Mouse (Mus musculus): ENCODE results near the gene Acot7.
"Not testable (repeated sequence)": the region's sequence is repeated elsewhere in the genome, so short reads cannot be mapped to it uniquely, and the experiment has no call there.

The Acot7 gene

DNA sequence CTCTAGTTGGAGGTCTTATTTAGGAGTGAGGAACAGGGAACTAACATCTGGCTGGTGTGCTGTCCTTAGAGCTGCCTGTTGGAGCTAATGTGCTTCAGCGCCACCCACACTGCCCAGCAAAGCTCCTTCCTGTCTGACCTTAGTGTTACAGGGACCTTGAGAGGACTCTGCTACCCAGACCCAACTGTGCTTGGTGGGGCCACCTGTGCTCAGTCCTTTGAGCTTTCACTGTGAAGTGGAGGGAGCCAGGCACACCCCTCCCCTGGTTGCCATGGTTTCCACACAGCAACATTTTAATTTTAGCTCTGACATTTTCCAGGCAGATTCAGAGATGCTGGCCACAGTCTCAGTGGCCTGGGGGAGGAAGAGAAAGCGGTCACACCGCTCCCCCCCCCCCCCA lies 25.0 kb downstream of the Acot7 start:
- in situ Hi-C loops (cut with MboI, MseI) = no loop called here

- in situ Hi-C loops (cut with MboI, MseI) = no loop called here
These were observed 26.7 kb downstream of the Acot7 start for GRCm38 (mm10) chr4:152204663-152205062.

- in situ Hi-C loops (cut with MboI, MseI) = no loop called here
These were observed 28.3 kb downstream of the Acot7 start for GRCm38 (mm10) chr4:152206199-152206598.

- in situ Hi-C loops (cut with MboI, MseI) = loop anchor here (5.0 kb wide), 1 partner anchor 32 kb away; the partner anchor contains the start of gene Acot7
These were observed 31.7 kb downstream of the Acot7 start for GRCm38 (mm10) chr4:152209623-152210022.

DNA sequence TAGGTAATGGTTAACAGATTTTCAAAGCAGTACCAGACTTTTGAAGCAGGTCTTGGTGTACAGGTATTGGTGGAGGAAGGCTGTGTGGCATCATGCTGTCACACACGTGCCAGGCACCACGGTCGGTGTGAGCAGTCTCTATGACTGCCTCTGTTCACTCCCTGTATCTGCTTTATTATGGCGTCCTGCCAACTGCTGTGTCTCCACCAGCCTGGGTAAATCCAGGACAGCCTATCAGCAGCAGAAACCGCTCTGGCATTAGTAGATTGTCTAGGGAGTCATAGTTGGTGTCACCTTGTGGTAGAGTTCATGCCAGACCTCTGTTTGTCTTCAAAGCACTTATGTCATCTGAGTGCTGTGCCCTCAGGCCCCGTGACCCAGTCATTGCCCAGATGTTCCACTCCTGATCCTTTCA lies 34.2 kb downstream of the Acot7 start:
- in situ Hi-C loops (cut with MboI, MseI) = loop anchor here (5.0 kb wide), 1 partner anchor 35 kb away; the partner anchor contains the start of gene Acot7

DNA sequence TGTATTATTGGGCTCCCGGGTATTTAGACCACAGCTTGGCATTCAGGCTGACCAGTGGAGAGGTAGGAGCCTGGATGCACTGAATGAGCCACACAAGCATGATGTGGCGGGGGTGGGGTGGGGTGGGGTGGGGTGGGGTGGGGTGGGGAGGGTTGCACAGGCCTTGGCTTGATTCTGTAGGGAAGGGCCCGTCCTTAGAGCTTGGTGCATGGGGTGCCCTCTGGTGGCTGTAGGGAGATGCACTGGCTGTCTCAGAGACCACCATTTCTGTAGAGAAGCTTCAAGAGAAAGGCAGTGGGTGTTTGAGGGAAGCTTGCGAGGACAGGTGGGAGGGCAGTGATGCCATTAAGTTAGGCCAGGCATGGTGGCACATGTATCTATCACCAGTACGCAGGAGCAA lies 34.6 kb downstream of the Acot7 start:
- in situ Hi-C loops (cut with MboI, MseI) = loop anchor here (5.0 kb wide), 1 partner anchor 35 kb away; the partner anchor contains the start of gene Acot7

DNA sequence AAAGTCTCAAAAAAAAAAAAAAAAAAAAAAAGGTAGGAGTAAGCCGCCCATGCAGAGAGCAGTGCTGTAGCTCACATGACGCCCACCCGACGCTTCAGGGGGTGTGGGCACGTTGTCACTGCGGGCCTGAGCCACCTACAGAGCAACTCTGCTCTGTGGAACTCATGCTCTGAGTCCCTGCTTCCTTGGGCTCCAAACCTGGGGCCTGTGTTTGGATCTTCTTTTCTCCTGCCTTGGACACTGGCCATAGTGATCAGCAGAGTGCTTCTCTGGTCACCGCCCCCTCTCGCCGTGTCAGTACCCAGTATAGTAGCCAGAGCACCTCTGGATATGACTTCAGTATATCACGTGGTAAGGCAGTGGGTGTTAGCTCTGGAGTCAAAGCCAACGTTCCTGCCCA lies 35.0 kb downstream of the Acot7 start:
- in situ Hi-C loops (cut with MboI, MseI) = loop anchor here (5.0 kb wide), 1 partner anchor 36 kb away; the partner anchor contains the start of gene Acot7

DNA sequence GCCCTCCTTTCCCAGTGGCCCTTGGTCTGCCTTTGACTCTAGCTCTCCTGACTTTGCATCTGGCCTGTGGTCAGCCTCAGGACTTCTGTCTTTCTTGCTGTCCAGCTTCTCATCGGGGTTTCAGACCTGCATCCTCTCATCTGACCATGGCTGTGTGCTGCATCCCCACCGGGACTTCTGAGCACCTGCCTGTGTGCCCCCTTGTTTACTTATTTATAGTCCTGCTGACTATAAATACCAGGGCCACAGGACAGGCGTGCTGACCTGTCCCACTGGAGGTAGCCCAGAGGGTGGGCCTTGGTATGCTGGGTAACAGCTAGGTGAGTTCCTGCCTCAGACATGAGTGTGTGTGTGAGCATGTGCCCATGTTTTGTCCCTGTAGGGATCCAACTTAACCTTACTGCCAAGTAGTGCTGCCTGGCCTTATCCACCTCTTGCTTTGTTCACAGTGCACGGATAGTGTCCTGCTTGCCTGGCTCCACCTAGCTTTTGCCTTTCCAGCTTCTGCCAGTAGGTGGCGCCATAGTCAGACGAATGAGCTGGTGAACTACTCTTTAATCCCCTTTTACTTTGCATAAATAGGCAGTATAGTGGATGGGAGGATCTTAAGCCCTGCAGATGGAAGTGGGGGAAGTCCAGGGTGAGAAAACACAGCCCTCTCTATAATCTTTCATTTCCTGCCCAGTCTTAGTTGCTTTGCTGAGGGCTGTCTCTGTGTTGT lies 36.0 kb downstream of the Acot7 start:
- in situ Hi-C loops (cut with MboI, MseI) = loop anchor here (5.0 kb wide), 1 partner anchor 37 kb away; the partner anchor contains the start of gene Acot7

- in situ Hi-C loops (cut with MboI, MseI) = loop anchor here (5.0 kb wide), 2 partner anchors 38 to 67 kb away; partner anchors contain the start of gene Acot7
These were observed 37.0 kb downstream of the Acot7 start for GRCm38 (mm10) chr4:152214871-152215415.

- in situ Hi-C loops (cut with MboI, MseI) = loop anchor here (5.0 kb wide), 1 partner anchor 63 kb away; no protein-coding TSS in a partner anchor
These were observed 41.7 kb downstream of the Acot7 start for GRCm38 (mm10) chr4:152219591-152219990.

- in situ Hi-C loops (cut with MboI, MseI) = no loop called here
These were observed 43.0 kb downstream of the Acot7 start for GRCm38 (mm10) chr4:152220771-152221410.

DNA sequence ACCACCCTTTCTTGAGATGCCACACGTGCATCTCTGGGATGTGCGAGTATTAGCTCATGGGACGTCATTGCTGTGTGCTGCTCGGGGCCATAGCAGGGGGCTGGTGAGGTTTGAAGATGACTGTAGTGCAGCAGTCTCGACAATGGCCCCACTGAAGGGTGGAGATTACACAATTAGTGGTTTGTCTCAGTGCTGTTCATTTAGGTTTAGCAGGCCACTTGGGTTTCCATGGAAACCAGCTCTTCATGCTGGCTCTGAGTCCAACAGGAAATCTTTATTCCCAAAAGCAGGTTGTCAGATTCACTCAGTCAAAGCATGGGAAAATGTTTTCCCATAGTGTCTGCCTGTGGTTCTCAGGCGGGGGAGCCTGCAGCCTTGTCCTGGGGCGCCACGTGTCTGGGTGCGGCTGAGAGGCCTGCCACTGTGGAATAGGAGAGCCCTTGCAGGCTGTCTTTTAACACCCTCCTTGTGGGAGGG lies 43.5 kb downstream of the Acot7 start:
- in situ Hi-C loops (cut with MboI, MseI) = no loop called here

GRCm38 (mm10) chr4:152222111-152222510 lies 44.2 kb downstream of the Acot7 start:
- in situ Hi-C loops (cut with MboI, MseI) = no loop called here

- in situ Hi-C loops (cut with MboI, MseI) = no loop called here
These were observed 44.6 kb downstream of the Acot7 start for GRCm38 (mm10) chr4:152222513-152222912.

GRCm38 (mm10) chr4:152224156-152224555 lies 46.2 kb downstream of the Acot7 start:
- in situ Hi-C loops (cut with MboI, MseI) = no loop called here

DNA sequence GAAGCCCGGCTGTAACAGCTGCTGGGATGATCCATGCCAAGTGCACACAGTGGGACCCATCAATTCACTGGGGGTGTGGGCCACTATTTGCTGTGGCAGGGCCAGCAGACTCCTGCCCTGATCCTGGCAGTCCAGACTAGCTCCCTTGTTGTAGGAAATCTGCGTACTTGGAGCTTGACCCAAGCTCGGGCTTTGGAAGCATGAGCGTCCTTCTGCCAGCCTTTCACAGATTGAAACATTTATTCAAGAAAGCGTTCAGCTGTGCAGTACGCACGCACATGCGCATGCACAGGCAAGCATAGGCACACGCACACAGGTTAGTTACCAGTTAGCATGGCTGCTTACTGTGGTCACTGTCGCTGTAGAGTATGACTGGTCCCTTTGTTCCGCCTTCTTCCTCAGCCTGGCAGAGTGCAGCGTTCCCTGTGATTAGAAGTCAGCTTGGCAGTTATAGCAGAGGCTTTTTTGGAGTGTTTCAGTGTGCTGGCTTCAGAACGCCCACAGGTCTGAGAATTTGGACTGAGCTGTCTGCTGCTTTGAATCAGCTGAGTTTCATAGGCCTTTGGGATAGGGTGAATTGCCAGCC lies 49.1 kb downstream of the Acot7 start:
- in situ Hi-C loops (cut with MboI, MseI) = no loop called here

DNA sequence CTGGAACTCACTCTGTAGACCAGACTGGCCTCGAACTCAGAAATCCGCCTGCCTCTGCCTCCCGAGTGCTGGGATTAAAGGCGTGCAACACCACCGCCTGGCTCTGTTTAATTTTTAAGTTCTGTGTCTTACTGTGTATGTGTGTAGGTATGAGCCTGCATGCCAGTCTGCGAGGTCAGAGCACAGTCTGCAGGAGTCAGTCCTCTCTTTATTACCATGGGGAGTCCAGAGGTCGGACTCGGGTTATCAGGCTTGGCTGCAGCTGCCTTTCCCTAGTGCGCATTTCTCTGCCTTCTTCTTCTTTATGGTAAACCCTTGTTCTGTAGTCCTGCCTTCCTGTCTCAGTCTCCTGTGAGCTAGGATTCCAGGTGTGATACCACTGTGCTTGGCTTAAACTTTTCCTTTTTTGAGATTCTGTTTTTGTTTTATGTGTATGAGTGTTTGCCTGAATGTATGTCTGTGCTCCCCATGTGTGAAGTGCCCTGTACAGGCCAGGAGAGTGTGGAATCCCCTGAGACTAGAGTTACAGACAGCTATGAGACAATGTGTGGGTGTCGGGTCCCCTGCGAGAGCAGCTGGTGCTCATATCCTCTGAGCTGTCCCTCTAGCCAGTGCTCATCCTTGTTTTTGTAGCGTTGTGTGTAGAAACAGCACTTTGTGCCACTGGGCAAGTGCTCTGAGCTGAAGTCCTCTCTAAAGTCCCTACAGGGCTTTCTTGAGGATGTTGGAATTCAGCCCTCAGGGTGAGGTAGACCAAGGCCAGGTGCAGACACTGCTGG lies 50.0 kb downstream of the Acot7 start:
- in situ Hi-C loops (cut with MboI, MseI) = no loop called here

- in situ Hi-C loops (cut with MboI, MseI) = not testable (repeated sequence)
These were observed 52.4 kb downstream of the Acot7 start for GRCm38 (mm10) chr4:152230331-152230730.

GRCm38 (mm10) chr4:152231326-152231725 lies 53.4 kb downstream of the Acot7 start:
- in situ Hi-C loops (cut with MboI, MseI) = no loop called here

GRCm38 (mm10) chr4:152232411-152232903 lies 54.5 kb downstream of the Acot7 start:
- in situ Hi-C loops (cut with MboI, MseI) = no loop called here

- in situ Hi-C loops (cut with MboI, MseI) = no loop called here
These were observed 62.0 kb downstream of the Acot7 start for GRCm38 (mm10) chr4:152239974-152240373.

Measured in regulatory T cell (primary cell).